Mouse (Mus musculus): ENCODE data around the gene Akap13. TPM values are rescaled to one million over a fixed set of nuclear protein-coding genes. Genes with fewer than 3 reads are reported as not detected.

Akap13 gene
- total and polyA plus RNA-seq, 2 experiments from 2014 or later: 13.8 to 26.1 TPM

- no peak for ATAC-seq
- 41% methylated on average over 4 of the region's 4 CpGs for WGBS
- Histone ChIP-seq H3K4me2 (ENCODE audit: low read depth, low read length) (no peak overlapping the region), H3K36me3 (ENCODE audit: insufficient read depth, low read length) (no peaks in the 10 kb centered on the region), H3K9me3 (ENCODE audit: low read length) (no peaks in the 10 kb centered on the region), H3K4me1 (ENCODE audit: insufficient read depth, low read length) (no peaks in the 10 kb centered on the region), H3K9ac (replicated peaks; ENCODE audit: low read length) (no peak overlapping the region), H3K4me3 (ENCODE audit: low read length) (no peak overlapping the region), H3K27ac (no peak overlapping the region), H3K27me3 (ENCODE audit: insufficient read depth, low read length) (no peaks in the 10 kb centered on the region)
- TF ChIP-seq CTCF (IDR thresholded peaks at IDR 0.05; ENCODE audit: low read depth): no peak
- no peak for DNase-seq (ENCODE audit: low spot score)
Observed at GRCm38 (mm10) chr7:75415166-75415881, 40.0 kb upstream of the Akap13 start.

- Histone ChIP-seq H3K36me3 (ENCODE audit: insufficient read depth, low read length) (no peaks in the 10 kb centered on the region), H3K4me1 (ENCODE audit: insufficient read depth, low read length) (no peaks in the 10 kb centered on the region), H3K27ac (no peak overlapping the region), H3K27me3 (ENCODE audit: insufficient read depth, low read length) (no peaks in the 10 kb centered on the region), H3K4me3 (ENCODE audit: low read length) (no peak overlapping the region), H3K4me2 (ENCODE audit: low read depth, low read length) (no peak overlapping the region), H3K9me3 (ENCODE audit: low read length) (no peaks in the 10 kb centered on the region), H3K9ac (replicated peaks; ENCODE audit: low read length) (no peak overlapping the region)
- no peak for TF ChIP-seq CTCF (IDR thresholded peaks at IDR 0.05; ENCODE audit: low read depth)
- ATAC-seq (no peak), DNase-seq (ENCODE audit: low spot score) (no peak)
- WGBS: 85% methylated on average over 7 of the region's 7 CpGs
Observed at GRCm38 (mm10) chr7:75415882-75416585, 39.3 kb upstream of the Akap13 start.

GRCm38 (mm10) chr7:75420927-75421326 is 34.4 kb upstream of the Akap13 start:
- ATAC-seq (no peak), DNase-seq (ENCODE audit: low spot score) (no peak)
- Histone ChIP-seq H3K36me3 (ENCODE audit: insufficient read depth, low read length) (no peaks in the 10 kb centered on the region), H3K4me1 (ENCODE audit: insufficient read depth, low read length) (no peaks in the 10 kb centered on the region), H3K4me3 (ENCODE audit: low read length) (no peak overlapping the region), H3K27me3 (ENCODE audit: insufficient read depth, low read length) (no peaks in the 10 kb centered on the region), H3K27ac (no peak overlapping the region), H3K9me3 (ENCODE audit: low read length) (no peaks in the 10 kb centered on the region), H3K9ac (replicated peaks; ENCODE audit: low read length) (no peak overlapping the region), H3K4me2 (ENCODE audit: low read depth, low read length) (no peak overlapping the region)
- WGBS: 82% methylated on average over 2 of the region's 2 CpGs
- no peak for TF ChIP-seq CTCF (IDR thresholded peaks at IDR 0.05; ENCODE audit: low read depth)

DNA sequence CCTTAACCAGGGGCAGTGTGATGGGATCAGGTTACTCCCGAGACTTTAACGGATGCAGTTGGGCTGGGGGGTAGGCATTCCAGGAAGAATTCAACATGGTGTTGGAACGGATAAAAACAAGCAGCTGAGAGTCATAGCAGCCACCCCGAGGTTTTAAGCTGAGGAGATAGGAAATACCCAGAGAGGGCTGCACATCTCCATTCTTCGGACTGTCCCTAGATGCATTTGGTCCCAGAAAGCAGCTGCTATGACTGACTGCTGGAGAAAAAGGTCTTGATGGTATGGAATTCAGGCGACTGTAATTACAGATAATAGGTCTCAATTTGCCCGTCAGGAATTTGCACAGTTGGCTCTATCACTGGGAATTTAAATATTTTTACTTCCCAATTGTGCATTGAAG is 31.2 kb upstream of the Akap13 start:
- TF ChIP-seq CTCF (IDR thresholded peaks at IDR 0.05; ENCODE audit: low read depth): no peak
- 73% methylated on average over 7 of the region's 7 CpGs for WGBS
- Histone ChIP-seq H3K27ac (no peak overlapping the region), H3K4me3 (ENCODE audit: low read length) (no peak overlapping the region), H3K36me3 (ENCODE audit: insufficient read depth, low read length) (no peaks in the 10 kb centered on the region), H3K9me3 (ENCODE audit: low read length) (no peaks in the 10 kb centered on the region), H3K9ac (replicated peaks; ENCODE audit: low read length) (no peak overlapping the region), H3K4me2 (ENCODE audit: low read depth, low read length) (no peak overlapping the region), H3K27me3 (ENCODE audit: insufficient read depth, low read length) (no peaks in the 10 kb centered on the region), H3K4me1 (ENCODE audit: insufficient read depth, low read length) (no peaks in the 10 kb centered on the region)
- DNase-seq (ENCODE audit: low spot score) (no peak), ATAC-seq (no peak)

DNA sequence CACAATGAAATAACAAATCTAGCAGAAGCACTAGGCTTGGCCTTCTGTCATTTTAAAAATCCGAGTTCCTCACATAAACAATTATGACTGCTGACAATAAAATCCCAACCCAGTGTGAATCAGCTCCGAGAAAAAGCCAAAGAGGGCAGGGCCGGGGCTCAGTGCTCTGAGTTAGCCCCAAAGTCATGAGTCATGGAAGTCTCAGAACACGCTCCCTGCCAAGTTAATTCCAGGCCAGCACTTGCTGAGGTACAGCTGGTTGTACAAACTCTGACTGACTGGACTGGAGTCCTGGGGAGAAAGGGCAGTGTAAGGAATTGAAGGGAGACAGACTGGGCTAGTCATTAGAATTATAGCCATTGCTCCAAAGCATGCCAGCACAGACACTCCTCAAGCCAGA is 28.0 kb upstream of the Akap13 start:
- Histone ChIP-seq H3K27me3 (ENCODE audit: insufficient read depth, low read length) (no peaks in the 10 kb centered on the region), H3K36me3 (ENCODE audit: insufficient read depth, low read length) (no peaks in the 10 kb centered on the region), H3K9me3 (ENCODE audit: low read length) (no peaks in the 10 kb centered on the region), H3K4me1 (ENCODE audit: insufficient read depth, low read length) (no peaks in the 10 kb centered on the region), H3K4me2 (ENCODE audit: low read depth, low read length) (no peak overlapping the region), H3K4me3 (ENCODE audit: low read length) (no peak overlapping the region), H3K27ac (no peak overlapping the region), H3K9ac (replicated peaks; ENCODE audit: low read length) (no peak overlapping the region)
- 61% methylated on average over 4 of the region's 4 CpGs for WGBS
- TF ChIP-seq CTCF (IDR thresholded peaks at IDR 0.05; ENCODE audit: low read depth): no peak
- no peak for DNase-seq (ENCODE audit: low spot score)
- ATAC-seq: no peak

DNA sequence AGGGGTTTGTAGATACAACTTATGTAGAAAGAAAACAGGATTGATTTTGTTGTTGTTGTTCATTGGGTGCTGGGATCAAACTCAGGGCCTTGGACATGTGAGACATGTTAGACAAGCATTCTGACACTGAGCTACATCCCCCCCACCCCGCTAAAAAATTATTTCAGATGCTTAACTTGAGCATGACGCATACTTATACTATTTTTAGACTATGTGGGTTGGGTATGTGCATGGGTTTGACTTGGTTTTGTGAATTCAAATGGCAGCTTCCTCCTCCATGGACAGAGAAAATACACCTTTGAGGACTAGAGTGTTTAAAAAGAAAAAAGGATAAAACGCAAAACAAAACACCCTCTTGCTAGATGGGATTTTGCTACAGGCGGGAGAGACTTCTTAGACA is 26.4 kb upstream of the Akap13 start:
- no peak overlapping the region for H3K27ac ChIP-seq
- no peak overlapping the region for H3K4me2 ChIP-seq (ENCODE audit: low read depth, low read length)
- 89% methylated on average over 4 of the region's 4 CpGs for WGBS
- TF ChIP-seq CTCF (IDR thresholded peaks at IDR 0.05; ENCODE audit: low read depth): no peak
- no peaks in the 10 kb centered on the region for H3K27me3 ChIP-seq (ENCODE audit: insufficient read depth, low read length)
- no peak for ATAC-seq
- no peaks in the 10 kb centered on the region for H3K36me3 ChIP-seq (ENCODE audit: insufficient read depth, low read length)
- no peak overlapping the region for H3K4me3 ChIP-seq (ENCODE audit: low read length)
- no peak for DNase-seq (ENCODE audit: low spot score)
- H3K9ac ChIP-seq (replicated peaks; ENCODE audit: low read length): no peak overlapping the region
- no peaks in the 10 kb centered on the region for H3K4me1 ChIP-seq (ENCODE audit: insufficient read depth, low read length)
- H3K9me3 ChIP-seq (ENCODE audit: low read length): no peaks in the 10 kb centered on the region

DNA sequence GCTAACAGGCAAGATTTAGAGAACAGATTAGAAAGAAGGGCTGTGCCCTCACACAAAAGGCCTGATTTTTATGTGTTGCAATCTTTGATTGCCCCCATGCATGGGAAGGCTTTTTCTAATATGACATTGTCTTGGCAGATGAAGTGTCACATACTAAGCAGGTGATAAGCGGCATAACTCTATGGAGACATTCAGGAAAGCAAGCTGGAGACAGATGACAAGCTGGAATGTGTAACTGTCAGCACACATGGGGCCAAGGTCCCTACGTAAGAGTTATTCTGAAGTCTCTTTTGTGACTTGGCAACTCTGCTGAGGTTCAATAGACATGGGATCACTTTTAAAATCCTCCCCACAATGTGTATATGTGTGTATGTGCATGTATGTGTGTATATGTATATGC is 24.8 kb upstream of the Akap13 start:
- Histone ChIP-seq H3K4me3 (ENCODE audit: low read length) (no peak overlapping the region), H3K4me1 (ENCODE audit: insufficient read depth, low read length) (no peaks in the 10 kb centered on the region), H3K27ac (no peak overlapping the region), H3K4me2 (ENCODE audit: low read depth, low read length) (no peak overlapping the region), H3K27me3 (ENCODE audit: insufficient read depth, low read length) (no peaks in the 10 kb centered on the region), H3K9me3 (ENCODE audit: low read length) (no peaks in the 10 kb centered on the region), H3K9ac (replicated peaks; ENCODE audit: low read length) (no peak overlapping the region), H3K36me3 (ENCODE audit: insufficient read depth, low read length) (no peaks in the 10 kb centered on the region)
- no peak for TF ChIP-seq CTCF (IDR thresholded peaks at IDR 0.05; ENCODE audit: low read depth)
- WGBS: 71% methylated on average over 2 of the region's 2 CpGs
- ATAC-seq (no peak), DNase-seq (ENCODE audit: low spot score) (no peak)
